Mouse (Mus musculus) kidney, embryonic 16.5 days (tissue): Measurements from ENCODE around the gene Tmem100. TPM values are rescaled to one million over a fixed set of nuclear protein-coding genes. Genes with fewer than 3 reads are reported as not detected.

Source experiments
- ATAC-seq: fragments of 200-750 bp; cut with Nextera tagmentation; 2 replicates; pipeline ENCODE4 v1.8.0; 2017; ENCODE audit warnings: moderate TSS enrichment; ENCODE audit not compliant: low FRiP score, low TSS enrichment
- H3K27ac ChIP-seq: fragments of 300-500 bp; sonication (generic); 2 replicates; pipeline ENCODE4 v1.5.1; 2014; ENCODE audit warnings: low read length
- H3K27me3 ChIP-seq: fragments of 300-500 bp; sonication (generic); 2 replicates; pipeline ENCODE4 v1.6.1; 2014; ENCODE audit warnings: low read length, control low read depth, mixed read lengths; ENCODE audit not compliant: insufficient read depth
- H3K36me3 ChIP-seq: fragments of 300-500 bp; sonication (generic); 2 replicates; pipeline ENCODE4 v1.6.1; 2014; ENCODE audit warnings: low read length, control low read depth, mixed read lengths; ENCODE audit not compliant: insufficient read depth
- H3K4me1 ChIP-seq: fragments of 300-500 bp; sonication (generic); 2 replicates; pipeline ENCODE4 v1.6.1; 2014; ENCODE audit warnings: low read length, control low read depth, mixed read lengths; ENCODE audit not compliant: insufficient read depth
- H3K4me2 ChIP-seq: fragments of 300-500 bp; sonication (generic); replicated peaks from 2 replicates; pipeline ENCODE4 v1.6.1; 2014; ENCODE audit warnings: low read depth, low read length
- H3K4me3 ChIP-seq: fragments of 300-500 bp; sonication (generic); 2 replicates; pipeline ENCODE4 v1.5.1; 2014; ENCODE audit warnings: mild to moderate bottlenecking, low read length
- H3K9ac ChIP-seq: fragments of 300-500 bp; sonication (generic); replicated peaks from 2 replicates; pipeline ENCODE4 v1.6.1; 2014; ENCODE audit warnings: low read length
- H3K9me3 ChIP-seq: fragments of 300-500 bp; sonication (generic); 2 replicates; pipeline ENCODE4 v1.6.1; 2016; ENCODE audit warnings: low read length, control low read depth
- WGBS: fragments of 180-500 bp; shearing (Covaris S2); extraction: QIAGEN DNeasy Blood & Tissue Kit; methylation state at CpG from one replicate; pipeline ENCODE4 v1.1.7; 2014; 5-methylcytosine and 5-hydroxymethylcytosine counted together
- polyA plus RNA-seq: library from polyadenylated mRNA; unstranded; fragments of >200 nt; fragmentation: Nextera tagmentation; extraction: Ambion mirVana; gene quantifications from 2 replicates; pipeline ENCODE4 v1.2.1, GENCODE M21; 2015

Gene Tmem100
- polyA plus RNA-seq, 1 experiment from 2014 or later: 20.8 TPM

GRCm38 (mm10) chr11:90047271-90047670 is 17.1 kb downstream of the Tmem100 start:
- Histone ChIP-seq H3K27ac (no peak overlapping the region), H3K4me2 (no peak overlapping the region), H3K9ac (no peak overlapping the region), H3K36me3 (no peaks in the 10 kb centered on the region), H3K4me1 (peaks cover 15% of the 10 kb centered on the region; the same call in 1 of the 2 replicates), H3K4me3 (no peak overlapping the region), H3K9me3 (no peaks in the 10 kb centered on the region), H3K27me3 (no peaks in the 10 kb centered on the region)
- no peak for ATAC-seq
- WGBS: 42% methylated on average over 9 of the region's 9 CpGs

GRCm38 (mm10) chr11:90050016-90050415 is 19.9 kb downstream of the Tmem100 start:
- Histone ChIP-seq H3K4me3 (no peak overlapping the region), H3K27ac (no peak overlapping the region), H3K9ac (no peak overlapping the region), H3K9me3 (no peaks in the 10 kb centered on the region), H3K27me3 (no peaks in the 10 kb centered on the region), H3K36me3 (no peaks in the 10 kb centered on the region), H3K4me2 (no peak overlapping the region), H3K4me1 (peaks cover 15% of the 10 kb centered on the region; the same call in 1 of the 2 replicates)
- no peak for ATAC-seq
- WGBS: 86% methylated on average over 7 of the region's 7 CpGs

- no peak for ATAC-seq
Observed at GRCm38 (mm10) chr11:90052785-90053184, 22.6 kb downstream of the Tmem100 start.

GRCm38 (mm10) chr11:90053820-90054219 is 23.7 kb downstream of the Tmem100 start:
- no peak overlapping the region for H3K9ac ChIP-seq
- ATAC-seq: no peak
- no peaks in the 10 kb centered on the region for H3K27me3 ChIP-seq
- no peaks in the 10 kb centered on the region for H3K36me3 ChIP-seq
- 74% methylated on average over 4 of the region's 4 CpGs for WGBS
- H3K9me3 ChIP-seq: no peaks in the 10 kb centered on the region
- H3K27ac ChIP-seq: no peak overlapping the region
- H3K4me3 ChIP-seq: no peak overlapping the region
- no peak overlapping the region for H3K4me2 ChIP-seq
- no peaks in the 10 kb centered on the region for H3K4me1 ChIP-seq

More at GRCm38 (mm10) chr11:90052785-90053184, 22.6 kb downstream of the Tmem100 start:
- peaks cover 4% of the 10 kb centered on the region; the same call in 1 of the 2 replicates for H3K4me1 ChIP-seq
- H3K9ac ChIP-seq: no peak overlapping the region
- H3K36me3 ChIP-seq: no peaks in the 10 kb centered on the region
- no peak overlapping the region for H3K4me2 ChIP-seq
- H3K27ac ChIP-seq: no peak overlapping the region
- H3K9me3 ChIP-seq: no peaks in the 10 kb centered on the region
- H3K27me3 ChIP-seq: no peaks in the 10 kb centered on the region
- 49% methylated on average over 7 of the region's 7 CpGs for WGBS
- H3K4me3 ChIP-seq: no peak overlapping the region

GRCm38 (mm10) chr11:90054401-90054800 is 24.3 kb downstream of the Tmem100 start:
- H3K27me3 ChIP-seq: no peaks in the 10 kb centered on the region
- H3K4me3 ChIP-seq: no peak overlapping the region
- H3K9ac ChIP-seq: no peak overlapping the region
- 52% methylated on average over 7 of the region's 7 CpGs for WGBS
- no peaks in the 10 kb centered on the region for H3K9me3 ChIP-seq
- H3K27ac ChIP-seq: no peak overlapping the region
- no peaks in the 10 kb centered on the region for H3K4me1 ChIP-seq
- no peak overlapping the region for H3K4me2 ChIP-seq
- no peaks in the 10 kb centered on the region for H3K36me3 ChIP-seq
- 0 out of 2 replicates have a peak, but pooled peaks have one; percentile 59 for ATAC-seq

GRCm38 (mm10) chr11:90057070-90057469 is 26.9 kb downstream of the Tmem100 start:
- 51% methylated on average over 2 of the region's 2 CpGs for WGBS
- Histone ChIP-seq H3K27me3 (no peaks in the 10 kb centered on the region), H3K4me2 (no peak overlapping the region), H3K4me1 (no peaks in the 10 kb centered on the region), H3K27ac (no peak overlapping the region), H3K9me3 (no peaks in the 10 kb centered on the region), H3K36me3 (no peaks in the 10 kb centered on the region), H3K4me3 (no peak overlapping the region), H3K9ac (no peak overlapping the region)
- ATAC-seq: no peak

- Histone ChIP-seq H3K4me3 (no peak overlapping the region), H3K27me3 (no peaks in the 10 kb centered on the region), H3K27ac (no peak overlapping the region)
Observed at GRCm38 (mm10) chr11:90059241-90059640, 29.1 kb downstream of the Tmem100 start.

GRCm38 (mm10) chr11:90062657-90063056 is 32.5 kb downstream of the Tmem100 start:
- WGBS: 56% methylated on average over 3 of the region's 3 CpGs
- Histone ChIP-seq H3K9me3 (no peaks in the 10 kb centered on the region), H3K4me3 (no peak overlapping the region), H3K27me3 (no peaks in the 10 kb centered on the region), H3K4me2 (no peak overlapping the region), H3K4me1 (no peaks in the 10 kb centered on the region), H3K9ac (no peak overlapping the region), H3K27ac (no peak overlapping the region), H3K36me3 (no peaks in the 10 kb centered on the region)
- no peak for ATAC-seq

More at GRCm38 (mm10) chr11:90059241-90059640, 29.1 kb downstream of the Tmem100 start:
- H3K36me3 ChIP-seq: no peaks in the 10 kb centered on the region
- no peaks in the 10 kb centered on the region for H3K4me1 ChIP-seq
- H3K4me2 ChIP-seq: no peak overlapping the region
- no peak for ATAC-seq
- H3K9ac ChIP-seq: no peak overlapping the region
- H3K9me3 ChIP-seq: no peaks in the 10 kb centered on the region

GRCm38 (mm10) chr11:90066405-90067250 is 36.5 kb downstream of the Tmem100 start:
- Histone ChIP-seq H3K4me1 (no peaks in the 10 kb centered on the region), H3K36me3 (no peaks in the 10 kb centered on the region), H3K4me2 (no peak overlapping the region), H3K9me3 (no peaks in the 10 kb centered on the region), H3K27ac (no peak overlapping the region), H3K27me3 (no peaks in the 10 kb centered on the region), H3K9ac (no peak overlapping the region), H3K4me3 (no peak overlapping the region)
- no peak for ATAC-seq
- 82% methylated on average over 23 of the region's 23 CpGs for WGBS

- Histone ChIP-seq H3K36me3 (no peaks in the 10 kb centered on the region), H3K27ac (no peak overlapping the region), H3K4me1 (no peaks in the 10 kb centered on the region), H3K9me3 (no peaks in the 10 kb centered on the region), H3K4me3 (no peak overlapping the region), H3K9ac (no peak overlapping the region), H3K27me3 (no peaks in the 10 kb centered on the region), H3K4me2 (peak overlapping the region; percentile 17; the same call in 1 of the 2 replicates)
- peak; percentile 59 for ATAC-seq
- 10% methylated on average over 9 of the region's 9 CpGs for WGBS
Observed at GRCm38 (mm10) chr11:90071747-90072146, 41.6 kb downstream of the Tmem100 start.
